Mouse (Mus musculus): ENCODE data around the gene Ak9. TPM values are rescaled to one million over a fixed set of nuclear protein-coding genes. Genes with fewer than 3 reads are reported as not detected.

Ak9 gene
- polyA plus RNA-seq, 1 experiment from 2014 or later: not detected

DNA sequence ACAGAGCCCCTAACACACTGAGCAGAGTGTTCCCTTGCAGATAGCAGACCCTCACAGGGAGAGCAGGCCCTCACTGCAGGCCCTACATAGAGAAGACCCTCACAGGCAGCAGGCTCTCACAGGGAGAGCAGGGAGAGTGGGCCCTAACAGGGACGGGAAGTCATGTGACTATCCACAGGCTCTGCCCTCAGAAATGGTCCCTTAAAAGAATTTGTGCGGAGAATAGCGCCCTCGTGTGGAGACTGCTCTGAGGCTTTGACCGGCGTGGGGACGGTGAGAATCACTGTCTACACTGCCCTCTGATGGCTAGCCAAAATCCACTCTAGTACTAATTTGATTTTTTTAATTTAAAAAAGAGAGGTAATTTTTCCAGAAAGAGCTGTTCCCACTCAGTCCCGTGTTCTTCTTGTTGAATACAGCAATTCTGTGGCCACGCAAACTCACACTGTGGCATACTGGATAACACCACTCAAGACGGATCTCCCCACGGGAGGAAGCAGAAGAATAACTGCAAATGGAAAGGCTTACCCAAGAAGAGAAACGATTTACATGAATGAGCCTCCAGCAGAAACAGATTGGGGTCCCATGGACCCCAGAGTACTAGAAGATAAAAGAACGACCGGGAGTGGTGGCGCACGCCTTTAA is 14.9 kb upstream of the Ak9 start:
- WGBS: 36% methylated on average over 16 of the region's 16 CpGs
- no peak overlapping the region for H3K27ac ChIP-seq
- H3K4me1 ChIP-seq (replicated peaks): peaks cover 9% of the 10 kb centered on the region
- peak overlapping the region; percentile 31; the same call in 1 of the 2 replicates for H3K4me2 ChIP-seq (replicated peaks)
- H3K36me3 ChIP-seq: no peaks in the 10 kb centered on the region
- no peaks in the 10 kb centered on the region for H3K27me3 ChIP-seq (replicated peaks)
- no peaks in the 10 kb centered on the region for H3K9me3 ChIP-seq
- no peak overlapping the region for H3K4me3 ChIP-seq (replicated peaks)
- peak; percentile 86 for ATAC-seq
- no peak overlapping the region for H3K9ac ChIP-seq

DNA sequence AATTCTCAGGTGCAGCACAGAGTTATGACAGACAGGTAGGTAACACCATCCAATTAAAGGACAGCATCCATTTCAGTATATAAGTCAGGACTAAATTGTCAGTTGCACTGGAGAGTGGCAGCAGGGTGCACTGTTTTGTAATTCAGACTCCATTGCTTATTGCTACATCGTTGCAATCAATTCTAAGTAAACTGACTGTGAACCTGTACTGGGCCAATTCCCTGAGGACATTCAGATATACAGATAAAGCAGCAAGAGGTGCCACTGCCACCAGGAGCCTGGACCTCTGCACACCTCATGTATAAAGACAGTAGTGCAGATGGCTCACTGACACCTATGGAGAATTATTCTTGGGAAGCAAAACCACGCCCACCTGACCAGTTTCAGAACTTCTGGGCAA is 12.8 kb upstream of the Ak9 start:
- Histone ChIP-seq H3K27me3 (replicated peaks) (no peaks in the 10 kb centered on the region), H3K36me3 (no peaks in the 10 kb centered on the region), H3K4me1 (replicated peaks) (peaks cover 9% of the 10 kb centered on the region), H3K9me3 (no peaks in the 10 kb centered on the region), H3K4me3 (replicated peaks) (no peak overlapping the region), H3K4me2 (replicated peaks) (no peak overlapping the region), H3K27ac (no peak overlapping the region), H3K9ac (no peak overlapping the region)
- WGBS: 73% methylated on average over 2 of the region's 2 CpGs
- ATAC-seq: no peak

DNA sequence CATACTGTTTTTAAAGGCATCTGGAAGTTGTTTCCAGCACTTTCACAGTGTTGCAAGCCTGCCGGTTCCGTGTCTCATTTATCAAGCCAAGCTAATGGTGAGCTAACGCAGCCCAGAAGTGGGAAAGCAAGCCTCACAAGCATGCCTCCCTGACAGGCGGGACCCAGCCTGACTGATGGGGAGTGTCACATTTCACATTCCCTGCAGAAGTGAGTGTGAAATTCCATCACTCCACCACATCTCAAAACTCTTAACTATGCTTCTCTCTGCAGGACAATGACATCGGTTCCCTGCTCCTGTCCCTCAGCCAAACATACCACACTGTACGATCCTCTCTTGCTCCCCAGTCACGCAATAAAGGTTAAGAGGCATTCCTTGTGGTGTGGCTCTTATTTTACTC is 10.8 kb upstream of the Ak9 start:
- Histone ChIP-seq H3K4me2 (replicated peaks) (peak overlapping the region; percentile 18; the same call in 1 of the 2 replicates), H3K9ac (no peak overlapping the region), H3K9me3 (no peaks in the 10 kb centered on the region), H3K4me3 (replicated peaks) (no peak overlapping the region), H3K4me1 (replicated peaks) (peaks cover 9% of the 10 kb centered on the region), H3K27me3 (replicated peaks) (no peaks in the 10 kb centered on the region), H3K27ac (0 out of 2 replicates have a peak overlapping the region, but pooled peaks have one; percentile 7), H3K36me3 (no peaks in the 10 kb centered on the region)
- WGBS: 8% methylated on average over 7 of the region's 7 CpGs
- peak; percentile 65; the same call in 1 of the 2 replicates for ATAC-seq

DNA sequence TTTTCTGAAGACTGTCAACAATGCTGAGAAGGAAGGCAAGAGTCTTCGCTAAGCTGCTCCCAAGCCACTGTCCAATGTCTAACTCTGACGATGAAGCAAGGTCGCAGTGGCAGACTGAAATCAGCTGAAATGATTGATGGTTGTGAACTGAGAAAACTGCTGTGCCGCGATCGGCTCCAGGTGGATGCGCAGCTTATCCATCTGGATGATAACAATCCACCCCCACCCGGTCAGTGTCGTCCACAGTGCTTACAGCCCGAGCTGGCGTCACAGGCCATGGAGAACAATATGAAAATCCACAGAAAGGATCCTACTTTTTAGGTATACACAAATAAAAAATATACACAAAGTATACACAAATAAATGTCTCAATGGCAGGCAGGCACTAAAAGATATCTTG is 9.0 kb upstream of the Ak9 start:
- Histone ChIP-seq H3K4me3 (replicated peaks) (no peak overlapping the region), H3K9me3 (no peaks in the 10 kb centered on the region), H3K36me3 (no peaks in the 10 kb centered on the region), H3K27me3 (replicated peaks) (no peaks in the 10 kb centered on the region), H3K9ac (no peak overlapping the region), H3K4me1 (replicated peaks) (peaks cover 7% of the 10 kb centered on the region), H3K4me2 (replicated peaks) (no peak overlapping the region), H3K27ac (no peak overlapping the region)
- 56% methylated on average over 11 of the region's 11 CpGs for WGBS
- ATAC-seq: no peak

DNA sequence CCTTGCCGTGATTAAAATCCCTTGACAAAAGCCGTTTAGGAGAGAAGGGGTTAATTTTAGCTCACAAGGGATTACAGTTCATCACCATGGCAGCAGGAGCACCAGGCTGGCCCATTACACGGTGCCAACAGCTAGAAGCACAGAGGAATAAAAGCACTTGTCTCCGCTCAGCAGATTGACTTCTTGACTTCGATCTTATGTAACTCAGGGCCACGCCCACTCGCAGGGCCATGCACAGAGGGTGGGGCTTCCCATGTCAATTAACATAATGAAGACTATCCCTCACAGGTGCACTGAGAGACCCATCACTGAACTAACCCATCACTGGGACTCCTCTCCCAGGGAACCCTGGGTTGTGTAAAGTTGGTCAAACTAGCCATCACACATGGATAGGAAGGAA is 8.6 kb upstream of the Ak9 start:
- Histone ChIP-seq H3K36me3 (no peaks in the 10 kb centered on the region), H3K9ac (no peak overlapping the region), H3K9me3 (no peaks in the 10 kb centered on the region), H3K4me2 (replicated peaks) (no peak overlapping the region), H3K27me3 (replicated peaks) (no peaks in the 10 kb centered on the region), H3K27ac (no peak overlapping the region), H3K4me1 (replicated peaks) (peaks cover 7% of the 10 kb centered on the region), H3K4me3 (replicated peaks) (no peak overlapping the region)
- 51% methylated on average over 7 of the region's 7 CpGs for WGBS
- no peak for ATAC-seq

DNA sequence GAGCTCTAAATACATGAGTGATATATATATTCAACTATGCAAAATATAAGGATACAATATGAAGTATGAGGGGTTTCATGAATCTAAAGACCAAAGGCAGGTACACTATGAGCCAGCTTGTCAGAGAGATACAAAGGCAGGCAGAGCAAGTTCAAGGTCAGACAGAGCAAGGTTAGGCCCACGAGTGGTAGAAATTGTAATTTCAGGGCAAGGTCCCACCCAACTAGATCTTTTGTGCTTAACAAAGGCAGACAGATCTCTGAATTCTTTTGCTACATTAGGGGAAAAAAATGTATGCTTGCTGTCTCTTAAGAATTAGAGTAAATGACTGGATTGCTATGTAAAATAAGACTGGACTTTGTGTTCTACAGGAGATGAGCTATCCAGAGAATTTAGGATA is 3.6 kb upstream of the Ak9 start:
- no peaks in the 10 kb centered on the region for H3K36me3 ChIP-seq
- no peak overlapping the region for H3K27ac ChIP-seq
- 62% methylated on average over 1 of the region's 1 CpGs for WGBS
- H3K9ac ChIP-seq: no peak overlapping the region
- H3K4me1 ChIP-seq (replicated peaks): no peaks in the 10 kb centered on the region
- no peaks in the 10 kb centered on the region for H3K9me3 ChIP-seq
- no peak overlapping the region for H3K4me2 ChIP-seq (replicated peaks)
- no peaks in the 10 kb centered on the region for H3K27me3 ChIP-seq (replicated peaks)
- no peak for ATAC-seq
- no peak overlapping the region for H3K4me3 ChIP-seq (replicated peaks)

DNA sequence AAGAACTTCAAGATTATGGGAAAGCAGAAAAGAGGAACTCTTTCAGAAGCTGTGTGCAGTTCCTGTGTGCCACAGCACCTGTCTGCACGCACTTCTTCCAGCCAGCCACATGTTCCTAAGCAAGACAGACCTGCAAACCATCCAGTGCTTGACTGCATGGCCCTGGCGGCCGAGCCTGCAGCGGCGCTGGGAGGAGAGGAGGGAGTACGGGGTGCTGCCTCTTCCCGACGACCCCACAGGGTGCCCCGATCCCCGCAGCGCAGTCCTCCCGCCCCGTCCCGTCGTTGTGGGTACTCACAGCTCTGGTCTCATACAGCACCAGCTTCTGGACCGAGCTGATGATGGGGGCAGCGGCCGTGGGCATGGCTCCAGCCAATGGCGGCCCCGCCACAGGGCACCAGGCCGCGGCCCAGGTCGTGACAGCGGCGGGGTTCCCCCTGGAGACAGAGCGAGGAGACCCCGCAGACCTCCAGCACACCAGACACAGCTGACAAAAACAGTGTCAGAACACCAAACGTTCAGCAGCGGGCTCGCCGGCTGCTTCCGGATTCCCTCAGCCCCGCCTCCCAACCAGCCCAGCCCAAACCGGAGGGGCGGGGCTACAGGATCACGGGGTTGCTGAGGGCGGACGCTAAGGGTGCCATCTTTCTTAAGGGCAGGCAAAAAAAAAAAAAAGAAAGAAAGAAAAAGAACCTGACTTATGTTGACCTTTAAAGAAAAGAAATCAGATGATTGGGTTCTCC is 920 bp upstream of the Ak9 start, which contains the start of gene Fig4:
Gene Fig4 (minus strand): TSS at position 572 of the 743 bp plus-strand sequence.
- peak within 1 kb of the TSS; percentile 86 for H3K4me3 ChIP-seq (replicated peaks)

DNA sequence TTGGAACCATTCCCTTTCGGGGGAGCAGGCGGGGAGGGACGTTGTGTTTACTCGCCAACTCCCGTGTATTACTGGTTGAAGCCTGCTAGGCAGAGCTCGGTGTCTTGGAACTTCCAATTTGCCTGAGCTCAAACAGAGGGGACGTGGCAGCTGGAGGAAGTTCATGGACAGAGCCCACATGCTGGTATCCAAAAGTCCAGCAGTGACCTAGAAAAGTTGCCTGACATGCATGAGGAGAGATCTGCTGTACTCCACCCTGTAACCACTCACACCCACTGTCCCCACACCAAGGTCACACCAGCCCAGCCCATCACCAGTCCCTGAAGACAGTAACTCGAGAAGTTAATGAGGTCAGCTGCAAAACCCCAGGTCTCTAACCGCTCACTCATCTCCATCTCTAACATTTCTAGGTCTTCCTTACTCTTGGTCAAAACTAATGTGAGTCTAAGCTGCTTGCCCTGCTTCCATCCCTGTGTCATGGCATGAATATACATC is 1.2 kb downstream of the Ak9 start:
- 67% methylated on average over 9 of the region's 9 CpGs for WGBS
- no peaks in the 10 kb centered on the region for H3K4me1 ChIP-seq (replicated peaks)
- H3K36me3 ChIP-seq: no peaks in the 10 kb centered on the region
- H3K4me3 ChIP-seq (replicated peaks): no peak overlapping the region
- no peaks in the 10 kb centered on the region for H3K9me3 ChIP-seq
- no peak overlapping the region for H3K27ac ChIP-seq
- H3K9ac ChIP-seq: no peak overlapping the region
- no peaks in the 10 kb centered on the region for H3K27me3 ChIP-seq (replicated peaks)
- no peak for ATAC-seq
- H3K4me2 ChIP-seq (replicated peaks): no peak overlapping the region

More for the DNA sequence above, 920 bp upstream of the Ak9 start, which contains the start of gene Fig4:
- H3K27me3 ChIP-seq (replicated peaks): no peaks in the 10 kb centered on the region
- no peaks in the 10 kb centered on the region for H3K4me1 ChIP-seq (replicated peaks)
- no peaks in the 10 kb centered on the region for H3K36me3 ChIP-seq
- WGBS: under 1% methylated on average over 37 of the region's 38 CpGs
- ATAC-seq: peak; percentile 96
- H3K9ac ChIP-seq: peak within 1 kb of the TSS; percentile 78
- no peaks in the 10 kb centered on the region for H3K9me3 ChIP-seq
- peak within 1 kb of the TSS; percentile 48 for H3K27ac ChIP-seq
- peak within 1 kb of the TSS; percentile 90 for H3K4me2 ChIP-seq (replicated peaks)

DNA sequence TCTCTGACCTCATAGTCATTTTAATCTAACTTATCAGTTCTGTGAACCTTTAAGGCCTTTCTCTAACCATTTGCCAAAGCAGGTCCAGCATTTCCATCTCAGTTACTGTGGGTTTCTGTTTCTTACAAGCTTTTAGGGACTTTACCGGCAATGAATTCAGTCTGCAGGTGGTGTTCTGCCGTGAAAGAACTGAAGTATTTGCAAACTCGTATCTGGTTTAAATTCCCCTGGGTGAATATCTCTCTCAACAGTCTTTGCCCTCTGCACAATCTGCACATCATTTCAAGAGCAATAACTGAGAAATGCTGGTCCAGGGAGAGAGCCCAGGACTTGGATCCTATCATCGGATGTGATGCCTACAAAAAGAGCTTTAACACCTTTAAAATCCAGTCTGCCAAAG is 4.4 kb downstream of the Ak9 start:
- H3K4me2 ChIP-seq (replicated peaks): no peak overlapping the region
- whole genome bisulfite sequencing: 85% methylated on average over 4 of the region's 4 CpGs
- no peak overlapping the region for H3K27ac ChIP-seq
- H3K36me3 ChIP-seq: no peaks in the 10 kb centered on the region
- no peaks in the 10 kb centered on the region for H3K9me3 ChIP-seq
- no peak overlapping the region for H3K9ac ChIP-seq
- H3K4me3 ChIP-seq (replicated peaks): no peak overlapping the region
- ATAC-seq: no peak
- no peaks in the 10 kb centered on the region for H3K27me3 ChIP-seq (replicated peaks)
- H3K4me1 ChIP-seq (replicated peaks): no peaks in the 10 kb centered on the region

DNA sequence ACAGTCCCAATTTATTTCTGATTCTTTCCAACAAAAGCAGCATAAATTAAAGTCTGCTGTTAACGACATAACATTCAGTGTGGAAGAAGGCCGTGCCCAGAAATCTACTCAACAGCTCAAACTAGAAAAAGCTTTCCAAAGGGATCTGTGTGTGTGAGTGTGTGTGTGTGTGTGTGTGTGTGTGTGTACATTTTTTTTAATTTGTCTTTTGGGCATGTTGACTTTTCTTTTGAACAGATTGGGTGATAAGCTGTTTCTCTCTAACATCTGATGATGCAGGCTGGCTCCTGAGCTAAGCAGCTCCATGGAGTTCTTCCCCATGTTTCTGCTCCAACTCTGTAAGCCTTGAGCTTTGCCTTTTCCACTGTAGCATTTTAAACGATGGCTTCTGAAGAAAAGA is 12.1 kb downstream of the Ak9 start:
- H3K27ac ChIP-seq: no peak overlapping the region
- no peaks in the 10 kb centered on the region for H3K4me1 ChIP-seq (replicated peaks)
- 79% methylated on average over 3 of the region's 3 CpGs for whole genome bisulfite sequencing
- no peak overlapping the region for H3K4me3 ChIP-seq (replicated peaks)
- no peaks in the 10 kb centered on the region for H3K9me3 ChIP-seq
- H3K27me3 ChIP-seq (replicated peaks): no peaks in the 10 kb centered on the region
- no peak overlapping the region for H3K9ac ChIP-seq
- H3K36me3 ChIP-seq: no peaks in the 10 kb centered on the region
- ATAC-seq: no peak
- no peak overlapping the region for H3K4me2 ChIP-seq (replicated peaks)

DNA sequence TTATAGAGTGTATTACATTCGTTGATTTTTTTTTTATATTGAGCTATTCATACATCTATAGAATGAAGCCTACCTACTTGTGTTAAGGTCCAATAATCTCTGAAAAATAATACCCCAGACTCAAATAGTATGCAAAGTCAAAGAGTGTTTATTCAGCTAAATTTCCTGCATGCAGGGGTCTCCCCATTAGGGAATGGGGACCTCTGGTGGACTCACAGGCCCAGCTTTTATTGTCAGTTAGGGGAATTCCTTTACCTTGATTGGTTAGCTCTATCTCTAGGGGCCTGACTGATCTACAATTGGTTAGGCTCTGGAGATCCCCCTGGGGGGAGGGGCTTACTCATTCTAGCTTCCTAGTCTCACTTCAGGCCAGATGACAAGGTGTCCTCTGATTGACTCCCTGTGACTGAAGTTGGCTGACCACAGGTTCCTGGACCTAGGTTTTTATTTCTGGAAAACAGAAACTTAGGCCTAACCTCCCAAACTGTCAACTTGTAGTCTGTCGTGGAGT is 28.8 kb downstream of the Ak9 start:
- Histone ChIP-seq H3K27ac (no peak overlapping the region), H3K4me3 (replicated peaks) (no peak overlapping the region), H3K4me1 (replicated peaks) (no peaks in the 10 kb centered on the region), H3K9ac (no peak overlapping the region), H3K4me2 (replicated peaks) (no peak overlapping the region), H3K36me3 (no peaks in the 10 kb centered on the region), H3K27me3 (replicated peaks) (no peaks in the 10 kb centered on the region), H3K9me3 (no peaks in the 10 kb centered on the region)
- WGBS: 77% methylated on average over 2 of the region's 2 CpGs
- ATAC-seq: no peak

DNA sequence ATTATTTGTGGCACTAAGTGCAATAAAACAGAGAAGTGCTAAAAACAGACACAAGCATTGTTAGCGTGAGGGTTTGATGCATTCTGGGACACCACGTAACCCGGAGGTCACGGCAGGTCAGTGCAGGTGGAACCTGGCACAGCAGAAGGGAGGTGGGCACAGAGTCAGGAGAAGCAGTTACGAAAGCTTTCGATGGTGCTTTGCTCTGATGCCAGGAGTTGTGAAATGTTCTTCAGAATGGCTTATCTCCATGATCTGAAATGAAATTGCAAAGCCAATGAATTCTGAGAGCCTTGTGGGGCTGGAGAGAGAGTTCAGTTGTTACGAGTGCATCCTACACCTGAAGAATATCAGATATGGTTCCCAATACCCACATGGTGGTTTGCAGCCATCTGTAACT is 37.6 kb downstream of the Ak9 start:
- ATAC-seq: no peak
- no peak overlapping the region for H3K27ac ChIP-seq
- no peak overlapping the region for H3K4me2 ChIP-seq (replicated peaks)
- H3K9ac ChIP-seq: no peak overlapping the region
- H3K4me1 ChIP-seq (replicated peaks): no peaks in the 10 kb centered on the region
- H3K9me3 ChIP-seq: no peaks in the 10 kb centered on the region
- 85% methylated on average over 7 of the region's 7 CpGs for WGBS
- H3K36me3 ChIP-seq: no peaks in the 10 kb centered on the region
- H3K27me3 ChIP-seq (replicated peaks): no peaks in the 10 kb centered on the region
- H3K4me3 ChIP-seq (replicated peaks): no peak overlapping the region

Data from intestine, embryonic 15.5 days (tissue).